Mouse (Mus musculus) lung, embryonic 16.5 days (tissue): ENCODE measurements around the gene Gramd1a. TPM values are rescaled to one million over a fixed set of nuclear protein-coding genes. Genes with fewer than 3 reads are reported as not detected.

Source experiments
- ATAC-seq: fragments of 200-750 bp; cut with Nextera tagmentation; 2 replicates; pipeline ENCODE4 v1.8.0; 2017; ENCODE audit warnings: low read depth, mild to moderate bottlenecking, moderate library complexity
- H3K27ac ChIP-seq: fragments of 300-500 bp; sonication (generic); 2 replicates; pipeline ENCODE4 v1.5.1; 2014; ENCODE audit warnings: mild to moderate bottlenecking, control low read depth, low read length
- H3K27me3 ChIP-seq: fragments of 300-500 bp; sonication (generic); 2 replicates; pipeline ENCODE4 v1.6.1; 2014; ENCODE audit warnings: low read depth, low read length, mixed read lengths; ENCODE audit not compliant: control insufficient read depth, insufficient read depth
- H3K36me3 ChIP-seq: fragments of 300-500 bp; sonication (generic); 2 replicates; pipeline ENCODE4 v1.6.1; 2014; ENCODE audit warnings: low read length; ENCODE audit not compliant: control insufficient read depth, insufficient read depth
- H3K4me1 ChIP-seq: fragments of 300-500 bp; sonication (generic); replicated peaks from 2 replicates; pipeline ENCODE4 v1.6.1; 2014; ENCODE audit warnings: low read length, mixed read lengths; ENCODE audit not compliant: control insufficient read depth, insufficient read depth
- H3K4me2 ChIP-seq: fragments of 300-500 bp; sonication (generic); 2 replicates; pipeline ENCODE4 v1.6.1; 2014; ENCODE audit warnings: low read depth, low read length, control low read depth
- H3K4me3 ChIP-seq: fragments of 300-500 bp; sonication (generic); 2 replicates; pipeline ENCODE4 v1.5.1; 2014; ENCODE audit warnings: mild to moderate bottlenecking, low read length, control low read depth
- H3K9ac ChIP-seq: fragments of 300-500 bp; sonication (generic); 2 replicates; pipeline ENCODE4 v1.6.1; 2014; ENCODE audit warnings: low read length, control low read depth
- H3K9me3 ChIP-seq: fragments of 300-500 bp; sonication (generic); 2 replicates; pipeline ENCODE4 v1.6.1; 2016; ENCODE audit warnings: low read length; ENCODE audit not compliant: control insufficient read depth
- WGBS: fragments of 180-500 bp; shearing (Covaris S2); extraction: QIAGEN DNeasy Blood & Tissue Kit; methylation state at CpG from one replicate; pipeline ENCODE4 v1.1.7; 2014; 5-methylcytosine and 5-hydroxymethylcytosine counted together
- polyA plus RNA-seq: library from polyadenylated mRNA; unstranded; fragments of >200 nt; fragmentation: Nextera tagmentation; extraction: Ambion mirVana; gene quantifications from 2 replicates; pipeline ENCODE4 v1.2.1, GENCODE M21; 2015

Gene Gramd1a
- polyA plus RNA-seq, 1 experiment from 2014 or later: 68.1 TPM

GRCm38 (mm10) chr7:31109091-31109490 is 46.6 kb downstream of the Gramd1a start:
- peaks cover 10% of the 10 kb centered on the region for H3K4me1 ChIP-seq
- no peak overlapping the region for H3K4me2 ChIP-seq
- no peaks in the 10 kb centered on the region for H3K27me3 ChIP-seq
- H3K27ac ChIP-seq: no peak overlapping the region
- H3K9ac ChIP-seq: no peak overlapping the region
- WGBS: 21% methylated on average over 7 of the region's 7 CpGs
- H3K9me3 ChIP-seq: no peaks in the 10 kb centered on the region
- no peak overlapping the region for H3K4me3 ChIP-seq
- H3K36me3 ChIP-seq: no peaks in the 10 kb centered on the region
- ATAC-seq: peak; percentile 65

DNA sequence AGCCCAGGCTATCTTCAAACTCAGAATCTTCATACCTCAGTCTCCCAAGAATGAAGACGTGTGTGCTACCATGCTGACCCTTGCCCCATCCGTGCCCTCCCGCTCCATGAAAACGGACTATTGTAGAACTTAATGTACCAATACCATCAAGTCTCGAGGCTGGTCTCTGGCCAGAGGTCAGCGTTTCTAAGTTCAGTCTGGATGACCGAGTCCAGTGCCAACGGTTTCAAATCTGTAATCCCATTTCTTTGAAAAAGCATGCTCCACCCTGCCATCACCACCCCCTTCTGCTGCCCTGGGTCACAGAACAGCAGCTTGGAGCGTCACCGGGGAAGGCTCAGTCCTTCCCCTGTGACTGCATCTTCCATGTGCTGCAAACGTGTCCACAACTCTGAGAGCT is 47.9 kb downstream of the Gramd1a start:
- Histone ChIP-seq H3K4me2 (no peak overlapping the region), H3K4me1 (peaks cover 10% of the 10 kb centered on the region), H3K9ac (no peak overlapping the region), H3K4me3 (no peak overlapping the region), H3K9me3 (no peaks in the 10 kb centered on the region), H3K36me3 (no peaks in the 10 kb centered on the region), H3K27me3 (no peaks in the 10 kb centered on the region), H3K27ac (no peak overlapping the region)
- no peak for ATAC-seq
- WGBS: 83% methylated on average over 11 of the region's 11 CpGs

GRCm38 (mm10) chr7:31106166-31106565 is 49.5 kb downstream of the Gramd1a start:
- no peak for ATAC-seq
- Histone ChIP-seq H3K27me3 (no peaks in the 10 kb centered on the region), H3K9me3 (no peaks in the 10 kb centered on the region), H3K4me1 (peaks cover 10% of the 10 kb centered on the region), H3K9ac (no peak overlapping the region), H3K36me3 (no peaks in the 10 kb centered on the region), H3K4me3 (no peak overlapping the region), H3K4me2 (no peak overlapping the region), H3K27ac (no peak overlapping the region)
- 48% methylated on average over 3 of the region's 3 CpGs for WGBS

GRCm38 (mm10) chr7:31105061-31105768 is 50.5 kb downstream of the Gramd1a start:
- WGBS: 42% methylated on average over 15 of the region's 15 CpGs
- Histone ChIP-seq H3K9ac (0 out of 2 replicates have a peak overlapping the region, but pooled peaks have one; percentile 6), H3K4me2 (no peak overlapping the region), H3K4me3 (no peak overlapping the region), H3K27ac (no peak overlapping the region), H3K27me3 (no peaks in the 10 kb centered on the region), H3K4me1 (peaks cover 10% of the 10 kb centered on the region), H3K9me3 (no peaks in the 10 kb centered on the region), H3K36me3 (no peaks in the 10 kb centered on the region)
- no peak for ATAC-seq

DNA sequence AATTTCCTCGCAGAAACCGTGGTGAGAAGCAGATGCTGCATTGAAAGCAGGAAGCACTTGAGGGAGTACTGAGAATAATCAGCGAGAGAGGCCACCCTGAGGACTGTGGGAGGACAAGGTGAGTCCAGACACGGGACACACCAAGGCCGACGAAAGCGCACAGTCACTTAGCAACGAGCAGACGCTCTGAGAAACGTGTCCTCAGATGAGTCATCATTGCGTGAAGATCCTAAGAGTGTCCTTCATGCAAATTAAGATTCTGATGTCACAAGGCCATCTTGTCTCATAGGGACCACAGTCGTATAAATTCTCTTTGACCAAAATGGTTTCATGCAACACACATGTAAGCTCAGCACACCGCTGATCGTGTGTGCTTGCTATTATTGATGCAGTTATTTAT is 54.9 kb downstream of the Gramd1a start:
- Histone ChIP-seq H3K4me2 (no peak overlapping the region), H3K9me3 (no peaks in the 10 kb centered on the region), H3K9ac (no peak overlapping the region), H3K27me3 (no peaks in the 10 kb centered on the region), H3K36me3 (no peaks in the 10 kb centered on the region), H3K27ac (no peak overlapping the region), H3K4me1 (0 out of 2 replicates have a peak, but pooled peaks cover 3% of the 10 kb centered on the region), H3K4me3 (no peak overlapping the region)
- no peak for ATAC-seq
- WGBS: 70% methylated on average over 14 of the region's 14 CpGs

DNA sequence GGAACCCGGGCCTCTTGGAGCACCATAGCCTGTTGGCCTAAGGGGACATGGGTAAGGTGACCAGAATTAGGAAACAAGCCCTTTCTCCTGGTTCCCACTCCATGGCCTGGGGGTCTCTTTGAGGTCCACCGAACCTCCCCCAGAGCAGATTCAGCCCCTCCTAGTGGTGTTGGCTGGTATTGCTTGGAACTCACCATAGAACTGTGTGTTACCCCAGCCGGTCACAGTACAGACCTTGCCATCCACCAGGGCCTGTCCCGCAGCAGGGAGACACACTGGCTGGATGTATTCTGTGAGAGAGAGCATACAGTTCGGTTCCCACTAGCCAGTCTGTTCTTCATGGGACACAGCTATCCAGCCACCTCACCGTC is 56.1 kb downstream of the Gramd1a start:
- Histone ChIP-seq H3K4me3 (no peak overlapping the region), H3K27me3 (no peaks in the 10 kb centered on the region), H3K4me2 (no peak overlapping the region), H3K9me3 (no peaks in the 10 kb centered on the region), H3K36me3 (no peaks in the 10 kb centered on the region), H3K9ac (no peak overlapping the region), H3K4me1 (0 out of 2 replicates have a peak, but pooled peaks cover 3% of the 10 kb centered on the region), H3K27ac (no peak overlapping the region)
- WGBS: 83% methylated on average over 6 of the region's 6 CpGs
- ATAC-seq: no peak

DNA sequence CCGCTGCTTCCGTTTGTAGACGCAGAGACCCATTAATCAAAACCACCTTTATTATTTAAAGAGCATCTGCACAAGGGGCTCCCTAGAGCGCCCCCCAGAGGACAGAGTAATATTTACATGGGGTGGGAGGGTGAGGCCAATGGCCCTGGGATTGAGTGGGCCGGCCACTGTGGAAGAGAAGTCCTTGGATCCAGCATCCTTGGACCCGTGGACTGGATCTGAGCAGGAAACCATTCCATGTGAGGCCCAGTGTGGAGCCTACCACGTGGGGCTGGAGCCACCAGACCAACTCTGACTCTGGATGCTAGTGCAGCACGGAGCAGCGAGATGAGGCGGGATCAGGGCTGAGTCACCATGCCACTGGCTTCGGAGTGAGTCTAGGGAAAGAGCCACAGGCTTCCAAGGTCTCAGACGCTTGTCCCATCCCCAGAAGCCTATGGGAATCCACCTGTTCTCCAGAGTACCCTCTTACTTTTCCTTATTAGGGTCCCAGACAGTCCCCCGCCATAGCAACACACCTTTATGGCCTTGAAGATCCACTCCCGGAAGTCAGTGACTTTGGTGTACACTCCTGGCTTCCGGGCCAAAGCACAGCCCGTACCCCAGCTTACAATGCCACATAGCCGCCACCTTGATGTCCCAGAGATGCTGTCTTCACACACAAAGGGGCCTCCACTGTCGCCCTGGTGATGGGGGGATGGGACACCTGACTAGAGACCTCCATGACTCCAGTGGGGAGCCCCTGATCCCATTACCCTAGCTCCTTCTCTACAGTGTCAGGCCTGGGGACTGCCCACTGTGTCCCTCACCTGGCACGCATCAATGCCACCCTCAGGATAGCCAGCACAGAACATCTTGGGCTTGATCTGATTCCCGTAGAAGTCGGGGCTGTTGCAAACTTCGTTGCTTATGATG is 56.7 kb downstream of the Gramd1a start:
- no peaks in the 10 kb centered on the region for H3K9me3 ChIP-seq
- no peak overlapping the region for H3K27ac ChIP-seq
- no peaks in the 10 kb centered on the region for H3K27me3 ChIP-seq
- 0 out of 2 replicates have a peak, but pooled peaks cover 3% of the 10 kb centered on the region for H3K4me1 ChIP-seq
- no peaks in the 10 kb centered on the region for H3K36me3 ChIP-seq
- no peak for ATAC-seq
- no peak overlapping the region for H3K9ac ChIP-seq
- no peak overlapping the region for H3K4me3 ChIP-seq
- no peak overlapping the region for H3K4me2 ChIP-seq
- WGBS: 74% methylated on average over 22 of the region's 22 CpGs

DNA sequence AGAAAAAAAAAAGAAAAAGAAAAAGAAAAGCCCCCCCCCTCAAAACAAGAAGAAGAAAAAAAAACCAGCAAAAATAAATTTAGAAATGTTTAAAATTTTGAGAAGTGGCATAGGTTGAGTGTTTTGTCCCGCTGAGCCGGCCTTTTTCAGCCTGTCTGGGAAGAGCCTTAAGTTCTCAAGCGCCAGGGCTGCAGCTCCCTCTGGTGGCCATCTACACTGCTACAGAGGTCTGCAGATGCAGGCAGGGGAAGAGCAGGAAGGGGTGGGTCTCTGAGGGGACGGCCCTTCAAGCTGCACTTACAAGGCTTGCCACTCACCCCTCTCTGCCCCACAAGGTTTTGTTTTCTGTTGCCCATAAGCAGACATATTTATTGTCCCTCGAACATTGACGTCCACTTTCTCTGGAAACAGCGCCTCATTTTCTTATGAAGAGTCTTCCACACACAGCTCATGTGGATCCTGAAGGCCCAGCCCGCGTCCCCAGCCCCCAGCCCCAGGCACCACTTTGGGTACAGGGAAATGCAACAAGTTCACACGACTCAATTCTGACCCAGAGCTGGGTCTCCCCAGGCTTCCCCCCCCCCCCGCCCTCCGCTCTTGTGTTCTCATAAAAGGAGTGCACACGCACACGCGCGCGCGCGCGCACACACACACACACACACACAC is 58.0 kb downstream of the Gramd1a start:
- H3K9ac ChIP-seq: peak overlapping the region; percentile 51
- H3K4me2 ChIP-seq: peak overlapping the region; percentile 51
- peak; percentile 96 for ATAC-seq
- H3K27me3 ChIP-seq: no peaks in the 10 kb centered on the region
- H3K4me1 ChIP-seq: 0 out of 2 replicates have a peak, but pooled peaks cover 3% of the 10 kb centered on the region
- no peak overlapping the region for H3K27ac ChIP-seq
- no peaks in the 10 kb centered on the region for H3K9me3 ChIP-seq
- no peaks in the 10 kb centered on the region for H3K36me3 ChIP-seq
- H3K4me3 ChIP-seq: peak overlapping the region; percentile 26
- WGBS: 40% methylated on average over 18 of the region's 20 CpGs
